ENCODE assay signal across 8 mouse cellular contexts in genomic region chr7:84328770-84329169, GRCm38 (mm10).
DNase-seq lines count a peak whose midpoint lies in the region; TF ChIP-seq lines count a peak whose summit lies in the region.
"Had no signal": no experiment of that assay in that cellular context is flagged by ENCODE, and none has a peak within 500 bp of the region (broad histone marks: within the 10 kb centered on the region; RNA-seq: fewer than 3 reads in every experiment).

No protein-coding gene starts in this region.

- 58% methylated on average over 1 of the region's 1 CpGs for WGBS in embryonic facial prominence, embryonic 10.5 days
- 58% methylated on average over 1 of the region's 1 CpGs for WGBS in forebrain, embryonic 10.5 days

- no peak overlapping the region; the same call in 1 of the 2 replicates for H3K27ac ChIP-seq in layer of hippocampus, adult 2 months
- peak overlapping the region; percentile 41; the same call in 1 of the 2 replicates for H3K27ac ChIP-seq in embryonic facial prominence, embryonic 10.5 days (replicated peaks)
- H3K27ac ChIP-seq in forebrain, embryonic 10.5 days: peak overlapping the region; percentile 54; the same call in 1 of the 2 replicates
- H3K27ac ChIP-seq: limb, embryonic 10.5 days had no signal

- H3K9me3 ChIP-seq in embryonic facial prominence, embryonic 10.5 days: no peaks in the 10 kb centered on the region
- H3K9me3 ChIP-seq in forebrain, embryonic 10.5 days: no peaks in the 10 kb centered on the region
- H3K9me3 ChIP-seq: limb, embryonic 10.5 days had no signal

- H3K4me1 ChIP-seq in embryonic facial prominence, embryonic 10.5 days: peaks cover 19% of the 10 kb centered on the region
- peaks cover 26% of the 10 kb centered on the region for H3K4me1 ChIP-seq in forebrain, embryonic 10.5 days

- peaks cover 46% of the 10 kb centered on the region for H3K36me3 ChIP-seq in embryonic facial prominence, embryonic 10.5 days (replicated peaks)
- peaks cover 64% of the 10 kb centered on the region for H3K36me3 ChIP-seq in forebrain, embryonic 10.5 days (replicated peaks)

- no peak overlapping the region for H3K4me3 ChIP-seq in layer of hippocampus, adult 2 months
- H3K4me3 ChIP-seq in embryonic facial prominence, embryonic 10.5 days: no peak overlapping the region
- H3K4me3 ChIP-seq in forebrain, embryonic 10.5 days: no peak overlapping the region
- H3K4me3 ChIP-seq: limb, embryonic 10.5 days had no signal

- DNase-seq in layer of hippocampus, adult 2 months (ENCODE audit: low spot score in 2 of 2): no peak
- DNase-seq in layer of hippocampus, adult 9-11 months: no peak
- no peak for DNase-seq in embryonic facial prominence, embryonic 10.5 days (ENCODE audit: low spot score)
- no peak for DNase-seq in forebrain, embryonic 10.5 days (ENCODE audit: extremely low spot score, low spot score)
- peak; percentile 45 for DNase-seq in lung, postnatal 36 days
- DNase-seq in spleen, postnatal 10 days (ENCODE audit: low spot score in 2 of 2): no peak
- DNase-seq in embryo, embryonic 9.5 days (ENCODE audit: extremely low spot score): no peak

- TF ChIP-seq CTCF in layer of hippocampus, adult 2 months (conservative IDR thresholded peaks at IDR 0.05): peak; percentile 23

- no peaks in the 10 kb centered on the region for H3K27me3 ChIP-seq in embryonic facial prominence, embryonic 10.5 days (replicated peaks; ENCODE audit: low read depth, poor library complexity, severe bottlenecking)
- no peaks in the 10 kb centered on the region for H3K27me3 ChIP-seq in forebrain, embryonic 10.5 days (ENCODE audit: poor library complexity, severe bottlenecking)
